Mouse (Mus musculus): ENCODE results near the gene Slc26a9. TPM values are rescaled to one million over a fixed set of nuclear protein-coding genes. Genes with fewer than 3 reads are reported as not detected.

Gene Slc26a9
- polyA plus RNA-seq, 1 experiment from 2014 or later: not detected

GRCm38 (mm10) chr1:131760428-131760820 lies 16.6 kb downstream of the Slc26a9 start:
- Histone ChIP-seq H3K9ac (replicated peaks) (no peak overlapping the region), H3K36me3 (replicated peaks; ENCODE audit: insufficient read depth, low read length) (no peaks in the 10 kb centered on the region), H3K9me3 (ENCODE audit: low read length) (no peaks in the 10 kb centered on the region), H3K27ac (ENCODE audit: low read depth) (no peak overlapping the region), H3K4me3 (ENCODE audit: low read depth, low read length) (no peak overlapping the region), H3K4me2 (ENCODE audit: low read depth, low read length) (no peak overlapping the region), H3K27me3 (ENCODE audit: insufficient read depth, low read length) (no peaks in the 10 kb centered on the region), H3K4me1 (ENCODE audit: insufficient read depth) (no peaks in the 10 kb centered on the region)
- TF ChIP-seq CTCF (IDR thresholded peaks at IDR 0.05; ENCODE audit: low read depth) (no peak), EP300 (IDR thresholded peaks at IDR 0.05; ENCODE audit: low read depth) (no peak)
- WGBS (ENCODE audit: insufficient replicate concordance): 83% methylated on average over 3 of the region's 3 CpGs
- no peak for DNase-seq
- no peak for ATAC-seq

- DNase-seq (peak; percentile 15), ATAC-seq (peak; percentile 41)
- Histone ChIP-seq H3K9me3 (ENCODE audit: low read length) (no peaks in the 10 kb centered on the region), H3K27me3 (ENCODE audit: insufficient read depth, low read length) (no peaks in the 10 kb centered on the region), H3K4me1 (ENCODE audit: insufficient read depth) (no peaks in the 10 kb centered on the region), H3K9ac (replicated peaks) (no peak overlapping the region), H3K36me3 (replicated peaks; ENCODE audit: insufficient read depth, low read length) (no peaks in the 10 kb centered on the region), H3K27ac (ENCODE audit: low read depth) (no peak overlapping the region), H3K4me3 (ENCODE audit: low read depth, low read length) (no peak overlapping the region), H3K4me2 (ENCODE audit: low read depth, low read length) (no peak overlapping the region)
- 51% methylated on average over 13 of the region's 13 CpGs for WGBS (ENCODE audit: insufficient replicate concordance)
- TF ChIP-seq CTCF (IDR thresholded peaks at IDR 0.05; ENCODE audit: low read depth) (no peak), EP300 (IDR thresholded peaks at IDR 0.05; ENCODE audit: low read depth) (no peak)
Measured at GRCm38 (mm10) chr1:131761079-131761831, 17.4 kb downstream of the Slc26a9 start.

DNA sequence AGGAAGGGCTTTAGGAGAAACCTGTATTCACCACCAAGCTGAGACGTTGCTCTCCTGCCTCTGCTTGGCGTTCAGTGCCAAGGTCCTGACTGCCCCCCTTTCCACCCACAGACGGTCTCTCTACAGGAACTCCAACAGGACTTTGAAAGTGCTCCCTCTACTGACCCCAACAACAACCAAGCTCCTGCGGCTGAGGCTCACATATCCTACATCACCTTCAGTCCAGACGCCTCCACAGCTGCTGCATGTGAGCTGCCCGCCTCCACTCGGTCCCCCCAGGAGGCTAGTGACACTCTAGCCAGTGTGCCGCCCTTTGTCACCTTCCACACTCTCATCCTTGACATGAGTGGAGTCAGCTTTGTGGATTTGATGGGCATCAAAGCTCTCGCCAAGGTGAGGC lies 19.9 kb downstream of the Slc26a9 start:
- no peaks in the 10 kb centered on the region for H3K4me1 ChIP-seq (ENCODE audit: insufficient read depth)
- no peaks in the 10 kb centered on the region for H3K36me3 ChIP-seq (replicated peaks; ENCODE audit: insufficient read depth, low read length)
- no peak overlapping the region for H3K4me3 ChIP-seq (ENCODE audit: low read depth, low read length)
- no peak overlapping the region for H3K27ac ChIP-seq (ENCODE audit: low read depth)
- ATAC-seq (no peak), DNase-seq (no peak)
- H3K4me2 ChIP-seq (ENCODE audit: low read depth, low read length): no peak overlapping the region
- H3K9ac ChIP-seq (replicated peaks): no peak overlapping the region
- no peak for TF ChIP-seq EP300 (IDR thresholded peaks at IDR 0.05; ENCODE audit: low read depth)
- peak; percentile 33 for TF ChIP-seq CTCF (IDR thresholded peaks at IDR 0.05; ENCODE audit: low read depth)
- H3K9me3 ChIP-seq (ENCODE audit: low read length): no peaks in the 10 kb centered on the region
- no peaks in the 10 kb centered on the region for H3K27me3 ChIP-seq (ENCODE audit: insufficient read depth, low read length)
- 39% methylated on average over 9 of the region's 9 CpGs for WGBS (ENCODE audit: insufficient replicate concordance)

DNA sequence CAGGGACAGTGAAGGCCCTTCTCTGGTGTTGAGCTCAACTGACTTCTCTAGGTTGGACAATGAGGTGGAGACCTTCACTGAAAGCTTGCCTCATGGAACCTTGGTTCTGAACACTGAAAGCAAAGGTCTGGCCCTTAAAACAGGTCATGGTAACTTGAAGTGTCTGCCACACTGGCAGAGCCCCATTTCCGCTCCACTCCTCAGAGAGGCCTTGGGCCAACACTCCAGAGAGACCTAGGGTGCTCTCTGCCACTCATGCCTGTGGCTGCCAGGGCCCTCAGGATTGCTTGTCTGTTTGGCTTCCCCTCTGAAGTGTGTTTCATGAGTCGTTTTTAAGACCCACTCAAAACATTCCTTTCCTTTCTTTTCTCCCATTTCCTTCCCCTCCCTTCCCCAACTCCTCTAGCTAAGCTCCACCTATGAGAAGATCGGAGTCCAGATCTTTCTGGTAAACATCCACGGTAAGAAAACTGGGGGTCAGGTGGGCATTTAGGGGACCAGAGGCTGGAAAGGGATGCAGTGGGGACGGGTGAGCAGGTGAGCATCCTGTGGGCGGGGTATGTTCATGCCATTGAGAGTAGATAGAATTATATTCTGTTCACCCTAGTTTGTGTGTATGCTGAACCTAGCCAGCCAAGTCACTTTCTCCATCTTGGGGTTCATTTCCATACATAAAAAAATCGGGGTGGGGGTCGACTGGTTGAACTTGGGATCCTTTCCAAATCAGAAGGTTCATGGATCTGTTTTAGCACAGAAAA lies 20.9 kb downstream of the Slc26a9 start:
- Histone ChIP-seq H3K36me3 (replicated peaks; ENCODE audit: insufficient read depth, low read length) (no peaks in the 10 kb centered on the region), H3K27me3 (ENCODE audit: insufficient read depth, low read length) (no peaks in the 10 kb centered on the region), H3K4me3 (ENCODE audit: low read depth, low read length) (no peak overlapping the region), H3K4me2 (ENCODE audit: low read depth, low read length) (no peak overlapping the region), H3K9me3 (ENCODE audit: low read length) (no peaks in the 10 kb centered on the region), H3K4me1 (ENCODE audit: insufficient read depth) (no peaks in the 10 kb centered on the region), H3K9ac (replicated peaks) (no peak overlapping the region), H3K27ac (ENCODE audit: low read depth) (no peak overlapping the region)
- ATAC-seq (no peak), DNase-seq (peak; percentile 8)
- TF ChIP-seq EP300 (IDR thresholded peaks at IDR 0.05; ENCODE audit: low read depth) (no peak), CTCF (IDR thresholded peaks at IDR 0.05; ENCODE audit: low read depth) (no peak)
- WGBS (ENCODE audit: insufficient replicate concordance): 46% methylated on average over 8 of the region's 8 CpGs

GRCm38 (mm10) chr1:131765357-131766001 lies 21.7 kb downstream of the Slc26a9 start:
- ATAC-seq (no peak), DNase-seq (peak; percentile 82)
- WGBS (ENCODE audit: insufficient replicate concordance): 15% methylated on average over 11 of the region's 11 CpGs
- H3K4me2 ChIP-seq (ENCODE audit: low read depth, low read length): no peak overlapping the region
- no peak overlapping the region for H3K4me3 ChIP-seq (ENCODE audit: low read depth, low read length)
- no peak overlapping the region for H3K27ac ChIP-seq (ENCODE audit: low read depth)
- no peaks in the 10 kb centered on the region for H3K9me3 ChIP-seq (ENCODE audit: low read length)
- H3K36me3 ChIP-seq (replicated peaks; ENCODE audit: insufficient read depth, low read length): no peaks in the 10 kb centered on the region
- H3K4me1 ChIP-seq (ENCODE audit: insufficient read depth): no peaks in the 10 kb centered on the region
- no peak overlapping the region for H3K9ac ChIP-seq (replicated peaks)
- TF ChIP-seq CTCF (IDR thresholded peaks at IDR 0.05; ENCODE audit: low read depth) (peak; percentile 97), EP300 (IDR thresholded peaks at IDR 0.05; ENCODE audit: low read depth) (no peak)
- no peaks in the 10 kb centered on the region for H3K27me3 ChIP-seq (ENCODE audit: insufficient read depth, low read length)

DNA sequence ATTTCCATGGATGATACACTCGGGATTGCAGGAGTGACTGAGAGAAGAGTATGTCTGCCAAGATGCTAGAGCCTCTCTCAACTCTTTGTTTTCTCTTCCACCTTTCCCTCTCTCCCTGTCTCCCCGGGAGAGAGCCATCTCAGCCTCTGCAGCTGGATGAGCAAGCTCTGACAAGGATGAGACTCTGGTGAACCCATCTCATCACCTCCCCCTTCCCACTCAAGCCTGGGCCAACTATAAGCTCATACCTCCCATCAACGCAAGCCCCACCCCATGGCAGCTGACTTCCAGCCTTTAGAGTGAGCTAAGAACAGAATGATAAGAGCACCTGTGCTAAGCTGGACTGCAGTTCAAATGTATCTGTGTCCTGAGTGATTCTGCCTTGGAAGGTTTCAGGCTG lies 25.5 kb downstream of the Slc26a9 start:
- H3K9ac ChIP-seq (replicated peaks): no peak overlapping the region
- H3K4me1 ChIP-seq (ENCODE audit: insufficient read depth): no peaks in the 10 kb centered on the region
- no peak overlapping the region for H3K27ac ChIP-seq (ENCODE audit: low read depth)
- H3K27me3 ChIP-seq (ENCODE audit: insufficient read depth, low read length): no peaks in the 10 kb centered on the region
- no peaks in the 10 kb centered on the region for H3K36me3 ChIP-seq (replicated peaks; ENCODE audit: insufficient read depth, low read length)
- H3K4me3 ChIP-seq (ENCODE audit: low read depth, low read length): no peak overlapping the region
- ATAC-seq (no peak), DNase-seq (no peak)
- H3K4me2 ChIP-seq (ENCODE audit: low read depth, low read length): no peak overlapping the region
- H3K9me3 ChIP-seq (ENCODE audit: low read length): no peaks in the 10 kb centered on the region
- 52% methylated on average over 3 of the region's 3 CpGs for WGBS (ENCODE audit: insufficient replicate concordance)
- TF ChIP-seq CTCF (IDR thresholded peaks at IDR 0.05; ENCODE audit: low read depth) (no peak), EP300 (IDR thresholded peaks at IDR 0.05; ENCODE audit: low read depth) (no peak)
